Mouse (Mus musculus) cerebellum, postnatal 4 days (tissue): Measurements from ENCODE around the gene Wdr53.
"Not testable (repeated sequence)": the region's sequence is repeated elsewhere in the genome, so short reads cannot be mapped to it uniquely, and the experiment has no call there.

ENCODE experiments used
- DNase-seq, 2 experiments: peaks; one replicate each; pipeline ENCODE4 v3.0.0; 2022; ENCODE audit warnings: low spot score in 2 of 2, mixed read lengths in 1 of 2

Gene Wdr53

GRCm38 (mm10) chr16:32278396-32278795 lies 31.4 kb downstream of the Wdr53 start:
- no peak for DNase-seq

GRCm38 (mm10) chr16:32280211-32280610 lies 33.2 kb downstream of the Wdr53 start:
- DNase-seq, result no peak

- DNase-seq, result no peak
Measured at GRCm38 (mm10) chr16:32282608-32283007, 35.6 kb downstream of the Wdr53 start.

- no peak for DNase-seq
Measured at GRCm38 (mm10) chr16:32291821-32292220, 44.8 kb downstream of the Wdr53 start.

GRCm38 (mm10) chr16:32299617-32300016 lies 52.6 kb downstream of the Wdr53 start:
- DNase-seq, result not testable (repeated sequence)

GRCm38 (mm10) chr16:32303046-32303445 lies 56.0 kb downstream of the Wdr53 start:
- no peak for DNase-seq

GRCm38 (mm10) chr16:32303886-32304285 lies 56.9 kb downstream of the Wdr53 start:
- DNase-seq, result no peak
